Mouse (Mus musculus): ENCODE results near the gene Trpc4ap.
A peak's percentile ranks its signal among the peaks of the same experiment; 100 is the strongest.

Trpc4ap gene

DNA sequence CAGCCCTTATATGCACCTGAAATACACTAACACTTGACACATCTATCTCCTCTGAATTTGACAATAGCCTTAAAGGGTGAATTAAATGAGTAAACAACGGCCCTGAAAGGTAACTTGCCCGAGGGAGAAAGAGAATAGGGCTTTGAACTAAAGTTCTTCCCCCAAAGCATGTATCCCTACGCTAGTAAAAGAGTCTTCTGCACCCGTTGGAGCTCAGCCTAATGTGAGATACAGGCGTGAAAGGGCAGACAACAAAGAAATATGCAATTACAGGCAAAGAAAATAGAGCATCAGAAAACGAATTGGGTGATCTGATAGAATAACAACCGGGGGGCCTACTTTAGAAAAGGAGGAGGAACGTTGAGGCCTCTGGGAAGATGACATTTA lies 855 bp downstream of the Trpc4ap start:
- no peak for DNase-seq

GRCm38 (mm10) chr2:155689211-155689610 lies 3.0 kb downstream of the Trpc4ap start:
- no peak for DNase-seq

DNA sequence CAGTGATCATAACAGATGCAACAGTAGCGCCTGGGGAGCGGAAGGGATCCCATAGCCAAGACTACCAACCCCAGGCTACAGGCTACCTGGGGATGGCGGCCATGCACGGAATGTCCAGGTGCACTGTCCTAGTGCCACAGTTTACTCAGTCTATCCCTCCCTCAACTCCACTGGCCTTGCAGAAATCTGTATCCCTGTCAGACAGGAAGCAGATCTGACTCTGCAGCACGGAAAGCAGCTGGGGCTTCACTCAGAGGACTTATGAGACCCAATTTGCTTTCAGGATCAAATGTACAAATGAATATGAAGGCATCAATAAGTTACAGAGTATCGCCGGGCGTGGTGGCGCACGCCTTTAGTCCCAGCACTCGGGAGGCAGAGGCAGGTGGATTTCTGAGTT lies 4.4 kb downstream of the Trpc4ap start:
- no peak for DNase-seq

GRCm38 (mm10) chr2:155686572-155686971 lies 5.6 kb downstream of the Trpc4ap start:
- DNase-seq = no peak

DNA sequence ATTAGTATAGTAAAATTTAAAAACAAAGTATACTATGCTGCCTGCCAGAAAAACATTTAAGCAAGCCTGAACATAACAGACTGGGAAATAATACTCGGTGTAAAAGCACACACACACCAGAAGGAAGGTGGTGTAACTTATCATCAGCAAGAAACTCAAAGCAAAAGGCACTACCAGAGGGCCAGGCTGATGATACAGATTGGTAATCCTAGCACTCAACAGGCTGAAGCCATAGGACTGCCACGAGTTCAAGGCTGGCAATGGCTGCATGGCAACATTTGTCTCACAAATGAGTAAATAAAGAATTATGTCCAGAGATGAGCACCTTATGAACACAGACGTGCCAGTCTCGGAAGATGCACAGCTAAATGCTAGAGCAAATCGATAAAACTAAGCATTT lies 8.4 kb downstream of the Trpc4ap start:
- DNase-seq = no peak

GRCm38 (mm10) chr2:155683137-155683536 lies 9.0 kb downstream of the Trpc4ap start:
- DNase-seq = no peak

DNA sequence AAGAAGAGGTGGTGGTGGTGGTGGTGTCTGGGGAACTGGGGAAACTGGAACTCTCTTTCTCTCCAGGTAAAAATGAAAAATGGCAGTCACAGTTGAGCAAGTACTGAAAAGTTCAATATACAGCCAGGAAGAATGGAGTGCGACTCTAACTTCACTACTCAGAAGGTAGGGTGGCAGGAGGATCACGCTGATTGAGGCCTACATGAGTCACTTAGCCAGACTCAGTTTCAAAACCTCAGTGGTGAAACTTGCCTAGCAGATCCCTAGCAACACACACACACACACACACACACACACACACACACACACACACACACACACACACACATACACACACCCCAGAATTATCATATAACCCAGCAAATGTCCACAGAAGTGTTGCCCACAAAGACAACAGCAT lies 10.3 kb downstream of the Trpc4ap start:
- no peak for DNase-seq

DNA sequence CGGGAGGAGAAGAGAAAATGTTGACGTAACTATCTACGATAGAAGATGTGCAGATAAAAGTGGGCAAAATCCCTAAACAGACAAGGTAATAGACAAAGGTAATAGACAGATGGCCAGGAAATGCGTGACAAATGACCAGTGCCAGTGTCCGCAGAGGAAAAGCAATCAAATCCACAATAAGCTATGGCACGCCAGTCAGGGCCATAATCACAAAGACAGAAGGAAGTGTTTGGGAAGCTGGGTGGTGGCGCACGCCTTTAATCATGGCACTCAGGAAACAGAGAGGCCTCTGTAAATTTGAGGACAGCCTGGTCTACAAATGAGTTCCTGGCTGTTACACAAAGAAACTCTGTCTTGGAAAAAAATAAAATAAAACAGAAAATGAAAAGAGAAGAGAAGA lies 11.0 kb downstream of the Trpc4ap start:
- DNase-seq = no peak

DNA sequence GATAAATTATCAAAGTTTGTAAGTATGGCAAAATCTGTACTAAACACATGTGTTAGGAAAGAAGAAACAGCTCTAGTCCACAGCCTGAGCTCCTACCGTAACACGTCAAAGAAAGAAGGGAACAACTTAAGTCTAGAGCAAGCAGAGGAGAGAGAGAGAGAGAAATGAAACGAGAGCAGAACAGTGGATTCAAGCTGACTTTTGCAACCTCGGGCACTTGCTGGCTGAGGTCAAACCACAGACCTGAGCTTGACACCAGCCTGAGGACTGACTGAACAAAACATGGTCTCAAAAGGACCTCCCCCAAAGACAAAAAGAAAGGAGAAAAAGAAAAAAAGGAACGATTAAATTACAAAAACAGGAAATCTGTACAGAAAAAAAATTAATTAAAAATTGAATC lies 11.6 kb downstream of the Trpc4ap start:
- DNase-seq = no peak

- no peak for DNase-seq
Measured at GRCm38 (mm10) chr2:155679586-155680110, 12.5 kb downstream of the Trpc4ap start.

DNA sequence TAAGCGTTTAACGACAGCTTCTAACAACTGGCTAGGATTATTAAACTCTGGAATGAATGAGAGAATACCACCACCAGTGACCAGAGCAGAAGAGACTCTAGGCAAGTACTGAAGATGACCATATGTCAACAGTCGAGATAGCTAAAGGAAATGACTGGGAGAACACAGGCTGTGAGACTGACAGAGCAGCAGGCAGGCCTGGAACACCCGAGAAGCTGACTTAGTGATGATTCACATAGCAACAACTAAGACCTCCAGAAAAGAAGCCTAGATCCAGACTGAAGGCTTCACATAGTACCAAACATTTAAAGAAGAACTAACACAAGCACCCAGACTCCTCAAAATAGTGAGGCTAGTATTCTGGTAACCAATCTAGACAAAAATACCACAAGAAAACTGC lies 17.1 kb downstream of the Trpc4ap start:
- no peak for DNase-seq

DNA sequence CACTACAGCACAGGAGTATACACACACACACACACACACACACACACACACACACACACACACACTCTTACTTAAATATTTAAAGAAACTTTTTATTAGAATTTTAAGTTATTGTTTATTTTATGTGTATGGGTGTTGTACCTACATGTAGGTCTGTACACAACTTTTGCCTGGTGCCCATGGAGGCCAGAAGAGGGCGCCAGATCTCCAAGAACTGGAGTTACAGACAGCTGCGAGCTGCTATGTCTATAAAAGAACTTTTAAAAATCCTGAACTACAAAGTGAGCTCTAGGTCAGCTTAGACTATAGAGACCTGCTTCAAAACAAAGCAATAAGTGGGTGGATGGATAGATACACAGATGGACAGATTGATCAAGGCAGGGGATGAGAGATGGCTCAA lies 18.6 kb downstream of the Trpc4ap start:
- DNase-seq = peak; percentile 77

- no peak for DNase-seq
Measured at GRCm38 (mm10) chr2:155671236-155671635, 20.9 kb downstream of the Trpc4ap start.

DNA sequence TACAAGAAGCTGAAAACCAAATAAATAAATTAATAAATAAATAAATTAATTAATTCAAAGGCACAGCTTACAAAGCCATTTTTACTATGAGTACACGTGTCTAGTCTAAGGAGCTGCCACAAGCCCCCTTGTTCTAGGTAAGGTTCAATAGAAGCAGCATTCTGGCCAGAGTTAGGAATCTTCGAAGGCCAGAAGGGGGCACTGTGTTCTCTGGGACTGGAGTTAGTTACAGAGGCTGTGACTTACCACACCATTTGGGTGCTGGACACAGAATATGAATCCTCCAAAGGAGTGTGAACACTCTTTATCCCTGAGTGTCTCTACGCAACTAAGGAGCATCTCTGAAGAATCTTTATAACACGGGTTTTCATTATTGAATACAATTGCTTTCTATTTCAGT lies 23.7 kb downstream of the Trpc4ap start:
- DNase-seq = peak; percentile 26

- DNase-seq = no peak
Measured at GRCm38 (mm10) chr2:155667881-155668280, 24.3 kb downstream of the Trpc4ap start.

DNA sequence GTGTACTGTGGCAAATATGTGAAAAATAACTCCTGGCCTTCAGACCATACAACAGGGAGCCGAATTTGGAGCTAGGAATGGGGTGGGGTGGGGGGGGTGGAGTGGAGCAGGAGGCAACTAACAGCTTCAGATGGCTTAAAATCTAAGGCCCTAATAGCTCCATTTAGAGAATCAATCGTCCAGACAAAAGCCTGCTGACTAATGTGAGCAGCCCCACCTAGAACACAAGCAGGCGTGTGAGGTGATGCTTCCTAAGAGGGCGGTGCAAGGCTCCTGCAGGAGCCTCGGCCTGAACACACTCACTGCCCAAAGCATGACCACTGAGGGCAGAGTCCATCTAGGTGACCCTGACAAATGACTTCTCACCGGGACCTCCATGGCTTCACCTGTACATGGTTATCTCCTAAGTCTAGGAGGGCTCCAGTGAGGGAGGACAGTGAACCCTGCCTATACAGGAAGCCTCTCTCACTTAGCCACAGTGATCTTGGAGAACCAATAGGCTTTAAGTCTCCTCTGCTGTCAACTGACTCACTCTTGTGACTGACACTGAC lies 28.2 kb downstream of the Trpc4ap start:
- DNase-seq = no peak

GRCm38 (mm10) chr2:155663097-155663496 lies 29.1 kb downstream of the Trpc4ap start:
- peak; percentile 49 for DNase-seq

GRCm38 (mm10) chr2:155662390-155662789 lies 29.8 kb downstream of the Trpc4ap start:
- DNase-seq = no peak

- no peak for DNase-seq
Measured at GRCm38 (mm10) chr2:155655759-155656372, 36.3 kb downstream of the Trpc4ap start.

- no peak for DNase-seq
Measured at GRCm38 (mm10) chr2:155652618-155653017, 39.6 kb downstream of the Trpc4ap start.

DNA sequence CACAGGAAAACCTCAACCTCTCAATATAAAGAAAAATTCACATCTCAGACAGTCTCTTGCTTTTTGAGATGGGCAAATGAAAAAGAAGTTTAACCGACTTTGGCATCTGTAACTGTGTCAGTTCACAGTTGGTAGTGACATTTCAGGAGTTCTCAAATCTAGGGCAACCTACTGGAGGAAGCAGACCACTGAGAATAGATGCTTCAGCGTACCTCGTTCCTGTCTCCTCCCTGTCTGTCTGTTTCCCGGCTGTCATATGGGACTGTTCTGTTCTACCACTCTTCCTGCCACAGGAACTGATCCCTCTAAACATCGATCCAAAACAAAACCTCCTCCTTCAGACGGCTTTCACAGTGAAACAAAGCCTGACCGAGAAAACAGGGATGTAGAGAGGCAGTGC lies 46.4 kb downstream of the Trpc4ap start:
- no peak for DNase-seq

GRCm38 (mm10) chr2:155641540-155642472 lies 50.4 kb downstream of the Trpc4ap start:
- DNase-seq = no peak

GRCm38 (mm10) chr2:155640656-155641055 lies 51.5 kb downstream of the Trpc4ap start:
- DNase-seq = no peak

DNA sequence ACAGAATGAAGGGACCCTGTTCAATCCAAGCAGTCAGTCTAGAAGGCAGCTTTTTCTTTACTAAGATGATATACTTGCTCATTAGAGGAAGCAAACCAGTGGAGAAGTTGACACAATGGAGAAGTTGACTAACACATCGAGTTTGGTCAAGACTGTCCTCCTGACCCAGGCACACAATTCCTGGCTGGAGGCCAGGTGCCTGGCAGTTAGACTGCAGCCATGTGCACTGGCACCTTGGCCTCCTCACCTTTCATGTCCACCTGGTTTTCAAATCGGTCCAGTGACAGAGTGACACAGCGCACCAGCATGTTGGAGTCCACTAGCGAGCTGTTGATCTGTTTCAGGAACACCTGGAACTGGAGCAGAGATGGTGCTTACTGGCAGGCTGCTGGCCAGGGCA lies 54.8 kb downstream of the Trpc4ap start:
- no peak for DNase-seq

Measured in liver (tissue).